Mouse (Mus musculus) neural tube, embryonic 13.5 days (tissue): ENCODE results near the gene Ctdsp2. TPM values are rescaled to one million over a fixed set of nuclear protein-coding genes. Genes with fewer than 3 reads are reported as not detected.

Experiments
- ATAC-seq: fragments of 200-750 bp; cut with Nextera tagmentation; 2 replicates; pipeline ENCODE4 v1.8.0; 2017; ENCODE audit warnings: low read depth, mild to moderate bottlenecking, moderate TSS enrichment, moderate library complexity
- H3K27ac ChIP-seq: fragments of 300-500 bp; sonication (generic); replicated peaks from 2 replicates; pipeline ENCODE4 v1.5.1; 2015; ENCODE audit warnings: moderate library complexity, mild to moderate bottlenecking, inconsistent platforms
- H3K27me3 ChIP-seq: fragments of 300-500 bp; sonication (generic); 2 replicates; pipeline ENCODE4 v1.6.1; 2015; ENCODE audit warnings: mild to moderate bottlenecking, inconsistent platforms
- H3K36me3 ChIP-seq: fragments of 300-500 bp; sonication (generic); 2 replicates; pipeline ENCODE4 v1.6.1; 2015; ENCODE audit warnings: mild to moderate bottlenecking, inconsistent platforms
- H3K4me1 ChIP-seq: fragments of 300-500 bp; sonication (generic); replicated peaks from 2 replicates; pipeline ENCODE4 v1.6.1; 2015; ENCODE audit warnings: inconsistent platforms
- H3K4me2 ChIP-seq: fragments of 300-500 bp; sonication (generic); 2 replicates; pipeline ENCODE4 v1.6.1; 2015; ENCODE audit warnings: inconsistent platforms, mild to moderate bottlenecking, moderate library complexity
- H3K4me3 ChIP-seq: fragments of 300-500 bp; sonication (generic); 2 replicates; pipeline ENCODE4 v1.5.1; 2015; ENCODE audit warnings: mild to moderate bottlenecking, inconsistent platforms
- H3K9ac ChIP-seq: fragments of 300-500 bp; sonication (generic); 2 replicates; pipeline ENCODE4 v1.6.1; 2015; ENCODE audit warnings: moderate library complexity, mild to moderate bottlenecking, inconsistent platforms
- H3K9me3 ChIP-seq: fragments of 300-500 bp; sonication (generic); 2 replicates; pipeline ENCODE4 v1.6.1; 2016; ENCODE audit warnings: inconsistent platforms
- WGBS: fragments of 180-500 bp; shearing (Covaris S2); methylation state at CpG from one replicate; pipeline ENCODE4 v1.1.7; 2015; 5-methylcytosine and 5-hydroxymethylcytosine counted together
- microRNA counts: library from miRNA; unstranded; fragments of <30 nt; microRNA quantifications from one replicate; lab custom pipeline; 2016
- microRNA-seq: library from miRNA; unstranded; fragments of <30 nt; microRNA quantifications from one replicate; pipeline ENCODE4, GENCODE M21; 2016
- polyA plus RNA-seq: library from polyadenylated mRNA; unstranded; fragments of >200 nt; fragmentation: Nextera tagmentation; extraction: Ambion mirVana; gene quantifications from 2 replicates; pipeline ENCODE4 v1.2.1, GENCODE M21; 2015

Ctdsp2 gene
- polyA plus RNA-seq, 1 experiment from 2014 or later = 21.9 TPM

DNA sequence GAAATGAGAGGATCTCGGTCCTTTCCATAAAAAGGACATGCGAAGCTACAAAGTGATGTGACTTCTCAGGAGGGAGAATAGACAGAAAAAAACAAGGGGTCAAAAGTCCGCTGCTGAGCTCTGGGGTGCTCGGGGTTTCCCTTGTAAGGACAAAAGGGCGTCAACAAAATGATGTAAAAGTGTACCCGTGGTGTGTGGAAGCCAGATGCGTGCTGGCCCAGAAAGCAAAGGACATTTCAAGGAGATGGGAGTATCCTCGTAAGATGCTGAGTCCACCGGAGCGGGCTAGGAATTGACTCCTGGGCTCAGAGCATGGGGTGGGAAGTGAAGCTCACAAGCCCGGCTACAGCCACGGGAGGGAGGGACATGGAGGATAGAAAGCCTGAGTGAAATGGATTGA, 59.1 kb downstream of the Ctdsp2 start:
- no peaks in the 10 kb centered on the region for H3K9me3 ChIP-seq
- ATAC-seq = no peak
- H3K36me3 ChIP-seq = no peaks in the 10 kb centered on the region
- peaks cover 12% of the 10 kb centered on the region for H3K4me1 ChIP-seq
- WGBS = 70% methylated on average over 12 of the region's 12 CpGs
- no peak overlapping the region for H3K9ac ChIP-seq
- H3K27me3 ChIP-seq = peaks cover 15% of the 10 kb centered on the region
- no peak overlapping the region for H3K4me2 ChIP-seq
- no peak overlapping the region for H3K4me3 ChIP-seq
- H3K27ac ChIP-seq = no peak overlapping the region

GRCm38 (mm10) chr10:127040569-127041214, 62.2 kb downstream of the Ctdsp2 start:
- peak overlapping the region; percentile 83 for H3K4me3 ChIP-seq
- peaks cover 3% of the 10 kb centered on the region; the same call in 1 of the 2 replicates for H3K36me3 ChIP-seq
- H3K9ac ChIP-seq = peak overlapping the region; percentile 77
- H3K4me2 ChIP-seq = peak overlapping the region; percentile 99
- ATAC-seq = no peak; the same call in 1 of the 2 replicates
- H3K4me1 ChIP-seq = peaks cover 16% of the 10 kb centered on the region
- no peaks in the 10 kb centered on the region for H3K9me3 ChIP-seq
- WGBS = 1% methylated on average over 20 of the region's 20 CpGs
- no peak overlapping the region for H3K27ac ChIP-seq
- peaks cover 15% of the 10 kb centered on the region for H3K27me3 ChIP-seq

- Histone ChIP-seq H3K27ac (no peak within 1 kb of the TSS), H3K27me3 (peaks cover 15% of the 10 kb centered on the region), H3K4me3 (peak within 1 kb of the TSS; percentile 83), H3K9me3 (no peaks in the 10 kb centered on the region), H3K4me2 (peak within 1 kb of the TSS; percentile 99), H3K36me3 (peaks cover 3% of the 10 kb centered on the region; the same call in 1 of the 2 replicates), H3K9ac (peak within 1 kb of the TSS; percentile 77), H3K4me1 (peaks cover 16% of the 10 kb centered on the region)
- ATAC-seq = peak; percentile 80
- under 1% methylated on average over 28 of the region's 28 CpGs for WGBS
Measured at GRCm38 (mm10) chr10:127041274-127041766, 62.8 kb downstream of the Ctdsp2 start, which contains the start of the genes Mettl1 and Eef1akmt3. Gene Mettl1, plus strand, starts transcription at chr10:127041414. Gene Eef1akmt3, minus strand, starts transcription at chr10:127041513.

DNA sequence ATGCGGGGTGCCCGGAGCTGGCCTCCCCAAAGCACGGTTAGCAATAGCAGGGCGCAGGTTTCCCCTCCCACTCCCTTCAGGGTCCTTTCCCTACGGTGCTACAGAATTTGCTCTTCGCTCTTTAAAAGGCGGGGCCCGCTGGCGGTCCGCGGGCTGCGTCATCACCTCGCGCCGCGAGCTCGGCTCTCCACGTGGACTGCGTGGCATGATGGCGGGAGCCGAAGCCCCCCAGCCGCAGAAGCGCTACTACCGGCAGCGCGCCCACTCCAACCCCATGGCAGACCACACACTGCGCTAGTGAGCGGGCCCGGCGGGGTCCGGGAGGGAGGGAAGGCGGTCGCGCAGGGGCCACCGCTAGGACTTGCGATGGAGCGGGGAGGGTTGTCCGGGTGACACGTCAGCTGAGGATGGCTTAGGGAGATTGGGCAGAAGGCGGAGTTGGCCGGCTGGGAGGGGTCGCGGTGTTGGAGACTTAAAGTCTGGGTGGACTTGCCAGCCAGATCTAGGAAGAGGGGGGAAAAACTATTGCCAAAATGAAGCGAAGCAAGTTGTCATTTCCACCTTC, 63.3 kb downstream of the Ctdsp2 start:
- H3K27me3 ChIP-seq = peaks cover 15% of the 10 kb centered on the region
- H3K4me2 ChIP-seq = peak overlapping the region; percentile 99
- ATAC-seq = peak; percentile 82
- no peak overlapping the region for H3K27ac ChIP-seq
- H3K4me3 ChIP-seq = peak overlapping the region; percentile 83
- WGBS = 0% methylated on average over 44 of the region's 44 CpGs
- H3K9ac ChIP-seq = peak overlapping the region; percentile 77
- peaks cover 16% of the 10 kb centered on the region for H3K4me1 ChIP-seq
- H3K36me3 ChIP-seq = peaks cover 3% of the 10 kb centered on the region; the same call in 1 of the 2 replicates
- H3K9me3 ChIP-seq = no peaks in the 10 kb centered on the region

DNA sequence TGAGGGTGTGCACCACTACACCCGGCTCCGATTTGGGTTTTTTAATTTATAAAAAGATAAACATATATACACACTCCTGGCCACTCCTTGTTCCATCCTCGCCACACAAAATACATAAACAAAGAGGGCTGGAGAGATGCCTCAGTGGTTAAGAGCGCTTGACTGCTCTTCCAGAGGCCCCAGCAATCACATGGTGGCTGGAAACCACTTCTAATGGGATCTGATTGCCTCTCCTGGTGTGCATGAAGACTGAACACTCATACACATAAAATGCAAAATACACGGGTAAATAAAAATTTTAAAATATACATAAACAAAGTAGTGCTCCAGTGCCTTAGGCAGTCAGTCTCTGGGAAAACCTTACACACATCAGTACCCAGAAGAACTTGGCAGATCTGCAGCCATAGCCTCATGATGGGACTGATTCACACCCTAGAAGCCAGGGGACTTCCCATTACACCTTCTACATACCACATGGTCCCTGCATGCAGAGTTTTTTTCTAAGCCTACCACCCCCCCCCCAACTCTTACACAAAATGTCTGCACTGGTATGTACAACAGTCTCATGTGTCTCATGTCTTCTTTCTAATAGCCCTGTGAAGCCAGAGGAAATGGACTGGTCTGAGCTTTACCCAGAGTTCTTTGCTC, 64.1 kb downstream of the Ctdsp2 start:
- Histone ChIP-seq H3K36me3 (peaks cover 3% of the 10 kb centered on the region; the same call in 1 of the 2 replicates), H3K4me2 (peak overlapping the region; percentile 99), H3K27ac (no peak overlapping the region), H3K27me3 (peaks cover 22% of the 10 kb centered on the region), H3K4me3 (peak overlapping the region; percentile 83), H3K9ac (peak overlapping the region; percentile 77), H3K4me1 (peaks cover 16% of the 10 kb centered on the region), H3K9me3 (no peaks in the 10 kb centered on the region)
- 22% methylated on average over 5 of the region's 5 CpGs for WGBS
- 0 out of 2 replicates have a peak, but pooled peaks have one; percentile 2 for ATAC-seq

GRCm38 (mm10) chr10:127043187-127043586, 64.7 kb downstream of the Ctdsp2 start:
- no peak for ATAC-seq
- WGBS = 88% methylated on average over 6 of the region's 6 CpGs
- H3K4me2 ChIP-seq = no peak overlapping the region

GRCm38 (mm10) chr10:127047954-127048353, 69.4 kb downstream of the Ctdsp2 start, which contains the start of gene Cyp27b1:
Gene Cyp27b1, plus strand, starts transcription at chr10:127048250.
- H3K27me3 ChIP-seq = peaks cover 61% of the 10 kb centered on the region

More at GRCm38 (mm10) chr10:127043187-127043586, 64.7 kb downstream of the Ctdsp2 start:
- Histone ChIP-seq H3K9me3 (no peaks in the 10 kb centered on the region), H3K36me3 (peaks cover 3% of the 10 kb centered on the region; the same call in 1 of the 2 replicates), H3K4me3 (no peak overlapping the region), H3K4me1 (peaks cover 16% of the 10 kb centered on the region), H3K27me3 (peaks cover 28% of the 10 kb centered on the region), H3K27ac (no peak overlapping the region), H3K9ac (no peak overlapping the region)

DNA sequence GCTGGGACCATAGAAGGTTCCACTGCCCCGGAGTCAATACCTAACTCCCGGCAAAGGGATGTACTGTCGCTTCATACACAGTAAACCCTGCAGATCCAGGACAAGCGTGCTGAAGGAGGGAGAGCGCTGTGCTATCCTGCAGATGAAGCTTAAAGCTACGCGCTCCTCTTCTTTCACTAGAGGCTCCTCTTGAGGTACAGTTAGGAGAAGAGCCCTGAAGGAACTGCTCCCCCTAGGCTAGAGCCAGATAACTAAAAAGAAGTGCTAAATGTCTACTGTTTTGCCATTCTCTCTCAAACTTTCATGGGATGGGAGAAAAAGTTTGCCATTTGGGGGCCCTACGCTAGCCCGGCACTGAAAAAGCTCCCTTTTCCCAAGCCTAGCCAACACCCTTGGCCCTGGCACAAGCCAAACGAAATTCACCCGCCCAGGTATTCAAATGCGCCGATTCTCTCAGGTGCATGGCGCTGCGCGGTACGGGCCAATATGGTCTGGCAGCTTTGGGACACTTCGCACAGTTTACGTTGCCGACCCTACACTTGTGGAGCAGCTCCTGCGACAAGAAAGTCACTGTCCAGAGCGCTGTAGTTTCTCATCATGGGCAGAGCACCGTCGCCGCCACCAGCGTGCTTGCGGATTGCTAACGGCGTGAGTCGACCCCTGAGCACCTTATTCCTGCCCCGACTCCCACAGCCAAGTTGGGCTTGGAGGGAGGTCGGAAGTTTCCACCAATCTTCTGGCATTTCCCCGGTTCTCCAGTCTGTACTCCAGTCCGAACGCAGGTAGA, 70.3 kb downstream of the Ctdsp2 start:
- H3K4me3 ChIP-seq = no peak overlapping the region

More at GRCm38 (mm10) chr10:127047954-127048353, 69.4 kb downstream of the Ctdsp2 start, which contains the start of gene Cyp27b1:
- Histone ChIP-seq H3K36me3 (peaks cover 4% of the 10 kb centered on the region; the same call in 1 of the 2 replicates), H3K4me1 (peaks cover 10% of the 10 kb centered on the region), H3K27ac (no peak within 1 kb of the TSS), H3K9ac (no peak within 1 kb of the TSS), H3K4me2 (no peak within 1 kb of the TSS), H3K9me3 (no peaks in the 10 kb centered on the region), H3K4me3 (no peak within 1 kb of the TSS)
- WGBS = 32% methylated on average over 5 of the region's 5 CpGs
- no peak for ATAC-seq

More for the DNA sequence above, 70.3 kb downstream of the Ctdsp2 start:
- no peak for ATAC-seq
- Histone ChIP-seq H3K9me3 (no peaks in the 10 kb centered on the region), H3K27ac (no peak overlapping the region), H3K36me3 (peaks cover 9% of the 10 kb centered on the region; the same call in 1 of the 2 replicates), H3K4me2 (no peak overlapping the region), H3K9ac (no peak overlapping the region), H3K4me1 (peaks cover 10% of the 10 kb centered on the region), H3K27me3 (peaks cover 66% of the 10 kb centered on the region)
- 4% methylated on average over 35 of the region's 35 CpGs for WGBS

MicroRNAs encoded within 50 kb of the gene (microRNA counts, 519-probe panel; counts per million panel counts)
- microRNA mmu-miR-26a (lab: Ali Mortazavi, UCI) = 3,356 counts per million, percentile 45 among the panel's probes with 10 or more counts
- not detected for microRNA mmu-miR-546 (lab: Ali Mortazavi, UCI)

Small RNA genes lying within 50 kb of the gene (microRNA-seq; reads per million reads assigned to microRNA genes)
- gene Mir26a-2 (15.3 reads per million, percentile 31 among the genes with 10 or more reads in this experiment), gene Mir546 (not detected)

Other genes starting within 250 kb of the Ctdsp2 start
- gene Atp23, start 77.4 kb upstream of the Ctdsp2 start, polyA plus RNA-seq = 10.5 and 12.0 TPM in 2 replicates
- gene Avil, start 22.0 kb downstream of the Ctdsp2 start, polyA plus RNA-seq = 23.0 and 36.0 TPM in 2 replicates
- 53.3 and 65.1 TPM in 2 replicates for gene Tsfm, start 52.1 kb downstream of the Ctdsp2 start, polyA plus RNA-seq
- gene Mettl1, start 62.7 kb downstream of the Ctdsp2 start, polyA plus RNA-seq = 22.5 and 25.7 TPM in 2 replicates
- 0.20 and 0.25 TPM in 2 replicates for gene Eef1akmt3, start 62.8 kb downstream of the Ctdsp2 start, polyA plus RNA-seq
- 0.12 and 0.28 TPM in 2 replicates for gene Cyp27b1, start 69.5 kb downstream of the Ctdsp2 start, polyA plus RNA-seq
- 5.4 and 6.3 TPM in 2 replicates for gene March9, start 81.5 kb downstream of the Ctdsp2 start, polyA plus RNA-seq
- 1,139 and 1,291 TPM in 2 replicates for gene Cdk4, start 84.8 kb downstream of the Ctdsp2 start, polyA plus RNA-seq
- gene Tspan31, start 91.5 kb downstream of the Ctdsp2 start, polyA plus RNA-seq = 125 and 136 TPM in 2 replicates
- gene Agap2, start 96.6 kb downstream of the Ctdsp2 start, polyA plus RNA-seq = 1.9 and 2.3 TPM in 2 replicates
- 146 and 151 TPM in 2 replicates for gene Os9, start 142.4 kb downstream of the Ctdsp2 start, polyA plus RNA-seq
- 45.0 and 45.1 TPM in 2 replicates for gene B4galnt1, start 186.5 kb downstream of the Ctdsp2 start, polyA plus RNA-seq
- gene Slc26a10, start 201.9 kb downstream of the Ctdsp2 start, polyA plus RNA-seq = 0.83 and 0.93 TPM in 2 replicates
- 38.1 and 42.0 TPM in 2 replicates for gene Arhgef25, start 211.4 kb downstream of the Ctdsp2 start, polyA plus RNA-seq
- gene Dtx3, start 217.0 kb downstream of the Ctdsp2 start, polyA plus RNA-seq = 188 and 221 TPM in 2 replicates
- gene Pip4k2c, start 232.9 kb downstream of the Ctdsp2 start, polyA plus RNA-seq = 20.2 and 20.7 TPM in 2 replicates